Mouse (Mus musculus): ENCODE measurements around the gene Frmd4b.

- no peak for TF ChIP-seq CTCF (IDR thresholded peaks at IDR 0.05; ENCODE audit: low read depth, low read length)
- TF ChIP-seq TAL1 (conservative IDR thresholded peaks at IDR 0.05; ENCODE audit: low read depth, low read length): no peak
Measured at GRCm38 (mm10) chr6:97303277-97304109, 313.8 kb downstream of the Frmd4b start.
